Mouse (Mus musculus) forebrain, embryonic 11.5 days (tissue): ENCODE measurements around the gene Slc15a3. TPM values are rescaled to one million over a fixed set of nuclear protein-coding genes. Genes with fewer than 3 reads are reported as not detected.

Experiments used
- ATAC-seq: fragments of 200-750 bp; cut with Nextera tagmentation; replicated peaks from 2 replicates; pipeline ENCODE4 v1.8.0; 2017; ENCODE audit warnings: moderate TSS enrichment; ENCODE audit not compliant: low FRiP score
- DNase-seq: peaks from one replicate; pipeline ENCODE4 v3.0.0-alpha.2; 2017; ENCODE audit warnings: low spot score
- H3K27ac ChIP-seq: fragments of 300-500 bp; sonication (generic); 2 replicates; pipeline ENCODE4 v1.5.1; 2014; ENCODE audit warnings: low read depth, low read length
- H3K27me3 ChIP-seq: fragments of 300-500 bp; sonication (generic); 2 replicates; pipeline ENCODE4 v1.6.1; 2014; ENCODE audit warnings: mild to moderate bottlenecking, low read length, mixed read lengths; ENCODE audit not compliant: control insufficient read depth, insufficient read depth
- H3K36me3 ChIP-seq: fragments of 300-500 bp; sonication (generic); 2 replicates; pipeline ENCODE4 v1.6.1; 2014; ENCODE audit warnings: mild to moderate bottlenecking, low read length, moderate library complexity, mixed read lengths; ENCODE audit not compliant: control insufficient read depth, insufficient read depth
- H3K4me1 ChIP-seq: fragments of 300-500 bp; sonication (generic); replicated peaks from 2 replicates; pipeline ENCODE4 v1.6.1; 2014; ENCODE audit warnings: low read length, mixed read lengths; ENCODE audit not compliant: control insufficient read depth, insufficient read depth
- H3K4me2 ChIP-seq: fragments of 300-500 bp; sonication (generic); 2 replicates; pipeline ENCODE4 v1.6.1; 2014; ENCODE audit warnings: low read depth, mild to moderate bottlenecking, low read length, moderate library complexity, mixed read lengths; ENCODE audit not compliant: severe bottlenecking
- H3K4me3 ChIP-seq: fragments of 300-500 bp; sonication (generic); 2 replicates; pipeline ENCODE4 v1.5.1; 2014; ENCODE audit warnings: low read depth, low read length
- H3K9ac ChIP-seq: fragments of 300-500 bp; sonication (generic); 2 replicates; pipeline ENCODE4 v1.6.1; 2014; ENCODE audit warnings: low read length
- H3K9me3 ChIP-seq: fragments of 300-500 bp; sonication (generic); 2 replicates; pipeline ENCODE4 v1.6.1; 2016; ENCODE audit warnings: low read length, mixed read lengths; ENCODE audit not compliant: control insufficient read depth
- WGBS: fragments of 180-500 bp; shearing (Covaris S2); extraction: QIAGEN DNeasy Blood & Tissue Kit; methylation state at CpG from one replicate; pipeline ENCODE4 v1.1.7; 2014; 5-methylcytosine and 5-hydroxymethylcytosine counted together
- polyA plus RNA-seq: library from polyadenylated mRNA; unstranded; fragments of >200 nt; fragmentation: Nextera tagmentation; extraction: Ambion mirVana; gene quantifications from 2 replicates; pipeline ENCODE4 v1.2.1, GENCODE M21; 2014

Gene Slc15a3
- polyA plus RNA-seq, 1 experiment from 2014 or later, result 0.19 TPM

DNA sequence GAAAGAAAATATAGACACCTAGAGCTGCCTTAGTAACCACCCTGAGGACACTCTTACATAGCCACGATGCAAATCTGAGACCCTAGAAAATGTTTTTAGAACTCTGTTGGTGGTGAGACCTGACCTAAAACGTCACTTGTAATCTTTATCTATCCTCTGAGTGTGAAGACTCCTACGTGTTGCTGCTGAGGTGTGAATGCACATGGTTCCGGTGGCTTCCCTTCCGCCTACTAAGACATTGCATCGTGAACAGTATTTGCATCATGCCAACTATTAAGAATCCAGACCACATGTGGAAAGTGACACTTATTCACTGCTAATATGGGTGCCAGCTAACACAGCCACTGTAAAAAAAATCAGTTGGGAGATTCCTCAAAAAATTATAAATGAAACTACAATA, 23.7 kb upstream of the Slc15a3 start:
- H3K9ac ChIP-seq, result no peak overlapping the region
- no peak overlapping the region for H3K4me2 ChIP-seq
- H3K4me1 ChIP-seq, result 0 out of 2 replicates have a peak, but pooled peaks cover 3% of the 10 kb centered on the region
- H3K36me3 ChIP-seq, result no peaks in the 10 kb centered on the region
- no peak overlapping the region for H3K27ac ChIP-seq
- no peak overlapping the region for H3K4me3 ChIP-seq
- no peaks in the 10 kb centered on the region for H3K27me3 ChIP-seq
- no peaks in the 10 kb centered on the region for H3K9me3 ChIP-seq
- ATAC-seq (no peak), DNase-seq (no peak)
- 88% methylated on average over 6 of the region's 6 CpGs for WGBS

DNA sequence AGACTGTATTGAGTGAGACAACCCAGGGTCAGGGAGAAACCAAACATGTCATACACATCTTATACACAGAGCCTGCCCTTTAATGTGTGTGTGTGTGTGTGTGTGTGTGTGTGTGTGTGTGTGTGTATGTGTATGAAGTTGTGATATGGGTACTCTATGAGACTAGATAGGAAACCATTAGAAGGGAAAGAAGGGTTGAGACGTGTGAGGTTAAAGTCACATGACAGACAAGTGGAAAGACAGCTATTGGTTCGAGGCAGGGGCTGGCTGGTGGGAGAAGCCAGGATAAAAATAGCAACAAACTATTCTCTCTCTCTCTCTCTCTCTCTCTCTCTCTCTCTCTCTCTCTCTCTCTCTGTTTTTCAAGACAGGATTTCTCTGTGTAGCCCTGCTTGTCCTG, 23.1 kb upstream of the Slc15a3 start:
- H3K9ac ChIP-seq, result no peak overlapping the region
- H3K4me2 ChIP-seq, result no peak overlapping the region
- H3K27ac ChIP-seq, result no peak overlapping the region
- no peaks in the 10 kb centered on the region for H3K36me3 ChIP-seq
- ATAC-seq (no peak), DNase-seq (no peak)
- no peaks in the 10 kb centered on the region for H3K27me3 ChIP-seq
- H3K9me3 ChIP-seq, result no peaks in the 10 kb centered on the region
- H3K4me1 ChIP-seq, result 0 out of 2 replicates have a peak, but pooled peaks cover 3% of the 10 kb centered on the region
- WGBS, result 75% methylated on average over 2 of the region's 2 CpGs
- no peak overlapping the region for H3K4me3 ChIP-seq

DNA sequence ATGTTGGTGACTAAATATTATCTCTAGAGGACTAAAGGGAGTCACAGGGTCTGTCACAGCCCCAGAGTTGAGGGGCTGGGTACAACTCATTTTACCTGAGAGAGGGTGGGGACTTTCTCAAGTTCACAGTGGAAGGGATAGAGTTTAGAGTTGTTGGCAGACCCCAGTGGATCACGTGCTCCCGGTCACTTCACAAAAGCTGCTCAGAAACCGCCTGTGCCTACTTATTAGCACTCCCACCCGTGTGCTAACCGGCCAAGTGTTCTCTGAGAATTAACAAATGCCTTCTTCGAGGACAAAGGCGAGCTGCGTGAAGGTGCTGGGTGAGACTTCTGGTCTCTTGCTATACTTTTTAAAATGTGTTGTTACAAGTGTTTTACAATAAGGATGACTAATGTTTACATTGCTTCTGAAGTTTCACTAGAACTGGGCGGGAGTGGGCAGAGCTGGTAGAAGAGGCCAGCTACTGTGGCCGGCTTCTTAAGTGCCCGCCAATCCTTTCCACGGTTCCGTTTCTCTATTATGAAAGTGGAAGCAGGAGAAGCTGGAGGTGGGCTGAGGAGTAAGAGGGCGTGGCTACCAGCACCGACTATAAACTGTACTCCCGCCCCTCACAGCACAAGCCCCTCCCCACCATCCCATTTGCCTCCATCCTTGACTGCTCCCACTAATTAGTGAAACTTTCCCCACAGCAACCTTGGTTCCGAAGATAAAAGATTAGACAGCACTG, 21.1 kb upstream of the Slc15a3 start:
- Histone ChIP-seq H3K4me2 (peak overlapping the region; percentile 29; the same call in 1 of the 2 replicates), H3K4me3 (no peak overlapping the region), H3K9me3 (no peaks in the 10 kb centered on the region), H3K27ac (no peak overlapping the region), H3K9ac (0 out of 2 replicates have a peak overlapping the region, but pooled peaks have one; percentile 10), H3K36me3 (no peaks in the 10 kb centered on the region), H3K27me3 (no peaks in the 10 kb centered on the region), H3K4me1 (0 out of 2 replicates have a peak, but pooled peaks cover 3% of the 10 kb centered on the region)
- DNase-seq (no peak), ATAC-seq (peak; percentile 69; the same call in 1 of the 2 replicates)
- 37% methylated on average over 17 of the region's 17 CpGs for WGBS

DNA sequence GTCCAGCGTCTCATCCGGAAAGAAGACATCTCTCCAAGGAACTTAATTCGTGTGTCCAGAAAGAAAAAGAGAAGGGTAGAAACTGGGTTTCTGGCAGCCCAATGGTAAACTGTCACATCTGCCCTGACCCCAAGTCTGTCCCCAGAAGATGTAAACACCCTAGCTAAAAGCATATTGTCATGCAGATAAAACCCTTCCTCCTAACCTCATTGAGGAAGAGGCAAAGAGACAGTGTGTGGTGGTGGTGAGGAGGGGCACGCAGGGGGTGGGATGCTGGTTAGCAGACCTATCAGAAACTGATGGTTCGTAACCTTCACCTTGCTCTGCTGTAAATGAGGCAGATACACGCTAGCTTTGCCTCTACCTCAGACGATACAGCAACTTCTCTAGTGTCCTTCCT, 18.2 kb upstream of the Slc15a3 start:
- no peak overlapping the region for H3K9ac ChIP-seq
- no peak overlapping the region for H3K4me2 ChIP-seq
- 0 out of 2 replicates have a peak, but pooled peaks cover 3% of the 10 kb centered on the region for H3K4me1 ChIP-seq
- DNase-seq (no peak), ATAC-seq (no peak)
- H3K4me3 ChIP-seq, result no peak overlapping the region
- 63% methylated on average over 7 of the region's 7 CpGs for WGBS
- H3K9me3 ChIP-seq, result no peaks in the 10 kb centered on the region
- H3K27me3 ChIP-seq, result no peaks in the 10 kb centered on the region
- H3K27ac ChIP-seq, result no peak overlapping the region
- no peaks in the 10 kb centered on the region for H3K36me3 ChIP-seq

DNA sequence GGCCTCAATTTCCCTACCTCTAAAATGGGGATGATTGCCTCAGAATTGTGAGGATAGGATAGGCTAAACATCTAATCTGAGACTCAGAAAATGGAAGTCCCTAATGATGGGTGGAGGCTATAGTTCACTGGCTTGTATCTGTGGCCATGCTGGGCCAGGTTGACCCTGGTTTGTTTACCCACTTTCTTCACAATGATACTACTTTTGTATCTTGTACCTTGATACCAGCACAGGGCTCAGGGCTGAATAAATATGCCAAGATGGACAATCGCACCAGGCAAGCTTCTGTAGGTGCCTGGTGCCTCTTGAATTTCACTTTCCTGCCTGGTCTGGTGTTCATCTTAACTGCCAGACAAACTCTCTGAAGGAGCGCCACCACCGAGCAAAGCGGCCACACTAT, 17.0 kb upstream of the Slc15a3 start:
- ATAC-seq (no peak), DNase-seq (no peak)
- H3K36me3 ChIP-seq, result no peaks in the 10 kb centered on the region
- H3K4me1 ChIP-seq, result 0 out of 2 replicates have a peak, but pooled peaks cover 3% of the 10 kb centered on the region
- no peak overlapping the region for H3K27ac ChIP-seq
- 92% methylated on average over 4 of the region's 4 CpGs for WGBS
- no peak overlapping the region for H3K4me3 ChIP-seq
- H3K9ac ChIP-seq, result no peak overlapping the region
- H3K9me3 ChIP-seq, result no peaks in the 10 kb centered on the region
- no peak overlapping the region for H3K4me2 ChIP-seq
- no peaks in the 10 kb centered on the region for H3K27me3 ChIP-seq

DNA sequence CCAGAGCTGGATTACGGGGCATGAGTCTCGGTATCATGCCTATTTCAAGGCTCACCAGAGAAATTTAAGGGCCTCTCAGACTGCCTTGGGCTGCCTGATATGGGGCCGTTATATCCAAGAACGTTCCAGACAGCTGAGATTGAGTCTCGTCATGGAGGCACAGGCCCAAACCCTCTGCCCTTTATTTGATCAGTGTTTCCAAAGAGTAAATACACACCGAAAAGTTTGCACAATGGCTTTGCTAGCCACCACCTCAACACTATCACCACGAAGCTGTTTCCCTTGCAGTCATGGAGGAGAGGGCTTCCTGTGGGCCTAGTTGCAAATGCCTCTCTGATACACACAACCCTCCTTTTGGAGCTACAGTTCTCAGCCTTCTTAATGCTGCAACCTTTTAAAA, 15.5 kb upstream of the Slc15a3 start:
- H3K4me2 ChIP-seq, result no peak overlapping the region
- no peak for ATAC-seq
- 88% methylated on average over 7 of the region's 7 CpGs for WGBS

DNA sequence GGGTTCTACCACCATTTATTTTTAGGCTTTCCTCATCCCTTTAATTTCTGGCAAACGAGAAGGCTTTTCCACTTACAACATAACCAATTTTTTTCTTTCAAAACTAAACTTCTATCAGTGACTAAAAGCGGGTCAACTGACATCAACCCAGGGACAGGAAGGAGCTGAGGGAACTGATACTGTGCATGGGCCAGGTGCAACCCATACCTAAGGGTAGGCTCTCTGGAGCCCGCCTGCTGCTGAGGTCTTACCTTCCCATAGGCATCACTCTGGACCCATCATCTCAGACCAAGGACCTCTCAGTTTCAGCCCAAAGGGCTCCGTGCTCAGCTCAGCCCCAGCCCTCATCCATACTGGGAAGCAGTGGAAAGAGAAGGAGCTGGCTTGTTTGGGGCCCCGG, 11.2 kb upstream of the Slc15a3 start:
- Histone ChIP-seq H3K27me3 (no peaks in the 10 kb centered on the region), H3K36me3 (no peaks in the 10 kb centered on the region), H3K4me1 (no peaks in the 10 kb centered on the region), H3K9me3 (no peaks in the 10 kb centered on the region), H3K4me2 (no peak overlapping the region), H3K4me3 (no peak overlapping the region), H3K9ac (no peak overlapping the region), H3K27ac (no peak overlapping the region)
- DNase-seq (no peak), ATAC-seq (no peak)
- WGBS, result 92% methylated on average over 5 of the region's 5 CpGs

More for the DNA sequence above, 15.5 kb upstream of the Slc15a3 start:
- DNase-seq, result no peak
- Histone ChIP-seq H3K27ac (no peak overlapping the region), H3K27me3 (no peaks in the 10 kb centered on the region), H3K4me3 (no peak overlapping the region), H3K9ac (no peak overlapping the region), H3K36me3 (no peaks in the 10 kb centered on the region), H3K4me1 (no peaks in the 10 kb centered on the region), H3K9me3 (no peaks in the 10 kb centered on the region)

DNA sequence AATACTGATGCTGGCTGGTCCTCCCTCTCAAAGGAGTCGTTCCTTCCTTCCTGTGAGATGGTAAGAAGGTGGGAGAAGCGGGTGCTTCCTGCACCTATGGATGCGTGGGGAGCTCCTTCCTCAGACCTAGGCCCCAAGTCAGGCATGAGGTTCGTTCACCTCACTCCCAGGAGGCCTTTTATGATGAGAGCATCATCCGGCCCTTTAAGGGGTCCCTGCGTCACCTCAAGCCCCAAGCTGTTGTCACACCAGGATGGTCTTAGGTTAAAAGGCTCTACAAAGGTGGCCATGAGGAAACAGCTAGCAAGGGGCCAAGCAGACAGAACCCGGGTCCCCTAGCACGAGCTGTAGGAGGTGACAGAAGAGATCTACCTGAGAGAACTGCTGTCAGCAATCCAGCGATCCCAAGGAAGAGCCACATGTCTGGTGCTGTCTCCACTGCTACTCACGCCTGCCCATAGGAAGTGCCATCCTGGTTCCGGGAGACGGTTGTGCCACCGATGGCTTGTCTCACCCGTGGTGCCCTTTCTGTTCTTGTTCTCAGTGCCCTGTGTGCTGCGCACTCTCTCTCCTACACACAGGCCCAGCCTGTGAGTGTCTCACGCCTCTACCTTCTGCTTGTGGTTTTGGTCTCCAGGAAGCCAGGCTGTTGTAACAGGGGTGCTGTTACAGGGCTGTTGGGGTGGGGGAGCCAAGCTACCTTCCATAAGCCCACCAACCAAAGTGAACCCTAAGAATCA, 9.9 kb upstream of the Slc15a3 start, which contains the start of gene Cd6:
Gene Cd6, minus strand, starts transcription at position 623 of the 740 bp plus-strand sequence.
- no peak for ATAC-seq
- Histone ChIP-seq H3K4me1 (no peaks in the 10 kb centered on the region), H3K9ac (no peak within 1 kb of the TSS), H3K36me3 (no peaks in the 10 kb centered on the region), H3K9me3 (no peaks in the 10 kb centered on the region), H3K4me2 (no peak within 1 kb of the TSS), H3K4me3 (no peak within 1 kb of the TSS), H3K27ac (no peak within 1 kb of the TSS), H3K27me3 (no peaks in the 10 kb centered on the region)
- 90% methylated on average over 16 of the region's 16 CpGs for WGBS
- no peak for DNase-seq
